Mouse (Mus musculus) lung, embryonic 15.5 days (tissue): ENCODE measurements at regions not wholly inside any gene's neighbourhood (a gene's known extent, or its start where the extent isn't known, plus 50 kb on each side); places are given as distances from the start of the nearest gene placed in this dataset.

ENCODE experiments used
- ATAC-seq: fragments of 200-750 bp; cut with Nextera tagmentation; 2 replicates; pipeline ENCODE4 v1.8.0; 2017; ENCODE audit warnings: moderate number of reproducible peaks, borderline replicate concordance; ENCODE audit not compliant: low FRiP score, low TSS enrichment; ENCODE audit errors: extremely low read depth
- H3K27ac ChIP-seq: fragments of 300-500 bp; sonication (generic); 2 replicates; pipeline ENCODE4 v1.5.1; 2015; ENCODE audit warnings: moderate library complexity, mild to moderate bottlenecking, inconsistent platforms
- H3K27me3 ChIP-seq: fragments of 300-500 bp; sonication (generic); 2 replicates; pipeline ENCODE4 v1.6.1; 2015; ENCODE audit warnings: inconsistent platforms
- H3K36me3 ChIP-seq: fragments of 300-500 bp; sonication (generic); 2 replicates; pipeline ENCODE4 v1.6.1; 2015; ENCODE audit warnings: inconsistent platforms
- H3K4me1 ChIP-seq: fragments of 300-500 bp; sonication (generic); 2 replicates; pipeline ENCODE4 v1.6.1; 2015; ENCODE audit warnings: inconsistent platforms
- H3K4me2 ChIP-seq: fragments of 300-500 bp; sonication (generic); 2 replicates; pipeline ENCODE4 v1.6.1; 2015; ENCODE audit warnings: inconsistent platforms, mild to moderate bottlenecking, moderate library complexity
- H3K4me3 ChIP-seq: fragments of 300-500 bp; sonication (generic); 2 replicates; pipeline ENCODE4 v1.5.1; 2015; ENCODE audit warnings: mild to moderate bottlenecking, inconsistent platforms
- H3K9ac ChIP-seq: fragments of 300-500 bp; sonication (generic); 2 replicates; pipeline ENCODE4 v1.6.1; 2015; ENCODE audit warnings: inconsistent platforms
- H3K9me3 ChIP-seq: fragments of 300-500 bp; sonication (generic); 2 replicates; pipeline ENCODE4 v1.6.1; 2016; ENCODE audit warnings: inconsistent platforms
- WGBS: fragments of 180-500 bp; shearing (Covaris S2); methylation state at CpG from one replicate; pipeline ENCODE4 v1.1.7; 2015; 5-methylcytosine and 5-hydroxymethylcytosine counted together

GRCm38 (mm10) chr10:39272387-39272949 lies 96.2 kb upstream of the Fyn start:
- no peak overlapping the region for H3K27ac ChIP-seq
- H3K9me3 ChIP-seq = no peaks in the 10 kb centered on the region
- 69% methylated on average over 6 of the region's 6 CpGs for WGBS

GRCm38 (mm10) chr10:39270406-39270805 lies 98.2 kb upstream of the Fyn start:
- H3K27ac ChIP-seq = no peak overlapping the region
- no peaks in the 10 kb centered on the region for H3K27me3 ChIP-seq
- 75% methylated on average over 3 of the region's 3 CpGs for WGBS
- peaks cover 8% of the 10 kb centered on the region for H3K4me1 ChIP-seq
- no peak overlapping the region for H3K4me3 ChIP-seq
- no peaks in the 10 kb centered on the region for H3K9me3 ChIP-seq
- no peaks in the 10 kb centered on the region for H3K36me3 ChIP-seq
- no peak overlapping the region for H3K4me2 ChIP-seq
- H3K9ac ChIP-seq = no peak overlapping the region
- no peak for ATAC-seq

More at GRCm38 (mm10) chr10:39272387-39272949, 96.2 kb upstream of the Fyn start:
- Histone ChIP-seq H3K4me1 (no peaks in the 10 kb centered on the region), H3K9ac (no peak overlapping the region), H3K36me3 (no peaks in the 10 kb centered on the region), H3K4me3 (no peak overlapping the region), H3K27me3 (no peaks in the 10 kb centered on the region), H3K4me2 (no peak overlapping the region)
- no peak for ATAC-seq

- H3K9ac ChIP-seq = no peak overlapping the region
These were observed 101.4 kb upstream of the Fyn start for GRCm38 (mm10) chr10:39267236-39267635.

GRCm38 (mm10) chr10:39266482-39266881 lies 102.2 kb upstream of the Fyn start:
- 14% methylated on average over 5 of the region's 5 CpGs for WGBS
- H3K27me3 ChIP-seq = no peaks in the 10 kb centered on the region
- peaks cover 26% of the 10 kb centered on the region for H3K4me1 ChIP-seq
- H3K27ac ChIP-seq = peak overlapping the region; percentile 77
- H3K4me2 ChIP-seq = no peak overlapping the region
- H3K9ac ChIP-seq = no peak overlapping the region
- H3K4me3 ChIP-seq = no peak overlapping the region
- no peaks in the 10 kb centered on the region for H3K36me3 ChIP-seq
- no peaks in the 10 kb centered on the region for H3K9me3 ChIP-seq
- ATAC-seq = peak; percentile 89

More at GRCm38 (mm10) chr10:39267236-39267635, 101.4 kb upstream of the Fyn start:
- no peak for ATAC-seq
- Histone ChIP-seq H3K4me3 (no peak overlapping the region), H3K4me2 (no peak overlapping the region), H3K4me1 (peaks cover 18% of the 10 kb centered on the region), H3K36me3 (no peaks in the 10 kb centered on the region), H3K9me3 (no peaks in the 10 kb centered on the region), H3K27me3 (no peaks in the 10 kb centered on the region), H3K27ac (0 out of 2 replicates have a peak overlapping the region, but pooled peaks have one; percentile 20)
- WGBS = 90% methylated on average over 6 of the region's 6 CpGs

- peaks cover 30% of the 10 kb centered on the region for H3K4me1 ChIP-seq
- no peak overlapping the region for H3K27ac ChIP-seq
- no peak overlapping the region for H3K9ac ChIP-seq
- 31% methylated on average over 7 of the region's 7 CpGs for WGBS
- ATAC-seq = no peak
- no peak overlapping the region for H3K4me2 ChIP-seq
- H3K9me3 ChIP-seq = no peaks in the 10 kb centered on the region
- H3K36me3 ChIP-seq = no peaks in the 10 kb centered on the region
- H3K27me3 ChIP-seq = no peaks in the 10 kb centered on the region
- H3K4me3 ChIP-seq = no peak overlapping the region
These were observed 98.9 kb upstream of the Ccn6 start for GRCm38 (mm10) chr10:39262466-39262865.

- 49% methylated on average over 8 of the region's 8 CpGs for WGBS
- Histone ChIP-seq H3K4me3 (no peak overlapping the region), H3K4me2 (no peak overlapping the region), H3K9ac (no peak overlapping the region), H3K36me3 (no peaks in the 10 kb centered on the region), H3K27ac (peak overlapping the region; percentile 18; the same call in 1 of the 2 replicates), H3K4me1 (peaks cover 28% of the 10 kb centered on the region), H3K9me3 (no peaks in the 10 kb centered on the region), H3K27me3 (no peaks in the 10 kb centered on the region)
- ATAC-seq = peak; percentile 60
These were observed 97.9 kb upstream of the Ccn6 start for GRCm38 (mm10) chr10:39261174-39262145.

- WGBS = 81% methylated on average over 6 of the region's 6 CpGs
- Histone ChIP-seq H3K27ac (no peak overlapping the region), H3K4me1 (peaks cover 19% of the 10 kb centered on the region), H3K9ac (no peak overlapping the region), H3K9me3 (no peaks in the 10 kb centered on the region), H3K4me3 (no peak overlapping the region), H3K27me3 (no peaks in the 10 kb centered on the region), H3K4me2 (no peak overlapping the region), H3K36me3 (no peaks in the 10 kb centered on the region)
- no peak for ATAC-seq
These were observed 96.5 kb upstream of the Ccn6 start for GRCm38 (mm10) chr10:39260061-39260460.

GRCm38 (mm10) chr10:39257371-39258154 lies 94.0 kb upstream of the Ccn6 start:
- no peaks in the 10 kb centered on the region for H3K36me3 ChIP-seq
- H3K4me3 ChIP-seq = no peak overlapping the region
- H3K4me2 ChIP-seq = no peak overlapping the region
- no peaks in the 10 kb centered on the region for H3K9me3 ChIP-seq
- H3K27ac ChIP-seq = no peak overlapping the region
- H3K27me3 ChIP-seq = no peaks in the 10 kb centered on the region
- H3K4me1 ChIP-seq = peaks cover 15% of the 10 kb centered on the region
- ATAC-seq = no peak
- WGBS = 87% methylated on average over 2 of the region's 2 CpGs
- H3K9ac ChIP-seq = no peak overlapping the region

GRCm38 (mm10) chr10:39254561-39254960 lies 91.0 kb upstream of the Ccn6 start:
- H3K4me1 ChIP-seq = no peaks in the 10 kb centered on the region
- no peak overlapping the region for H3K4me2 ChIP-seq
- no peak overlapping the region for H3K4me3 ChIP-seq
- no peak overlapping the region for H3K27ac ChIP-seq
- H3K36me3 ChIP-seq = no peaks in the 10 kb centered on the region
- no peaks in the 10 kb centered on the region for H3K27me3 ChIP-seq
- no peak for ATAC-seq
- WGBS = 65% methylated on average over 2 of the region's 2 CpGs
- no peaks in the 10 kb centered on the region for H3K9me3 ChIP-seq
- no peak overlapping the region for H3K9ac ChIP-seq

- H3K4me3 ChIP-seq = no peak overlapping the region
- H3K4me2 ChIP-seq = no peak overlapping the region
- no peaks in the 10 kb centered on the region for H3K9me3 ChIP-seq
- peaks cover 19% of the 10 kb centered on the region for H3K4me1 ChIP-seq
- no peak for ATAC-seq
- H3K27ac ChIP-seq = no peak overlapping the region
- no peaks in the 10 kb centered on the region for H3K27me3 ChIP-seq
- no peak overlapping the region for H3K9ac ChIP-seq
- no peaks in the 10 kb centered on the region for H3K36me3 ChIP-seq
- WGBS = 75% methylated on average over 3 of the region's 3 CpGs
These were observed 86.4 kb upstream of the Ccn6 start for GRCm38 (mm10) chr10:39250039-39250438.

- H3K36me3 ChIP-seq = no peaks in the 10 kb centered on the region
- WGBS = 50% methylated on average over 4 of the region's 4 CpGs
- ATAC-seq = no peak
These were observed 84.9 kb upstream of the Ccn6 start for GRCm38 (mm10) chr10:39248486-39248885.

More at GRCm38 (mm10) chr10:39248486-39248885, 84.9 kb upstream of the Ccn6 start:
- no peaks in the 10 kb centered on the region for H3K27me3 ChIP-seq
- no peaks in the 10 kb centered on the region for H3K9me3 ChIP-seq
- H3K9ac ChIP-seq = no peak overlapping the region
- H3K27ac ChIP-seq = no peak overlapping the region
- peaks cover 19% of the 10 kb centered on the region for H3K4me1 ChIP-seq
- H3K4me2 ChIP-seq = no peak overlapping the region
- no peak overlapping the region for H3K4me3 ChIP-seq
